Mouse (Mus musculus) gastrocnemius, postnatal 14 days (tissue): ENCODE results near the gene Tssc4. TPM values are rescaled to one million over a fixed set of nuclear protein-coding genes. Genes with fewer than 3 reads are reported as not detected.
A peak's percentile ranks its signal among the peaks of the same experiment; 100 is the strongest.

Experiments
- DNase-seq: peaks from one replicate; pipeline ENCODE4 v3.0.0; 2021; ENCODE audit warnings: mixed read lengths
- intact Hi-C: fragments of 180-260 bp; cut with DNase I; formaldehyde crosslinking; loops from one replicate; pipeline ENCODE4 v1.15.1; 2025; ENCODE audit warnings: low total_unique reads
- total RNA-seq, 2 experiments: library from RNA; stranded (reverse); gene quantifications; 2 replicates each; pipeline ENCODE4 v1.2.3; 2021

Tssc4 gene
- total RNA-seq, 2 experiments from 2014 or later: 9.8 to 12.2 TPM

DNA sequence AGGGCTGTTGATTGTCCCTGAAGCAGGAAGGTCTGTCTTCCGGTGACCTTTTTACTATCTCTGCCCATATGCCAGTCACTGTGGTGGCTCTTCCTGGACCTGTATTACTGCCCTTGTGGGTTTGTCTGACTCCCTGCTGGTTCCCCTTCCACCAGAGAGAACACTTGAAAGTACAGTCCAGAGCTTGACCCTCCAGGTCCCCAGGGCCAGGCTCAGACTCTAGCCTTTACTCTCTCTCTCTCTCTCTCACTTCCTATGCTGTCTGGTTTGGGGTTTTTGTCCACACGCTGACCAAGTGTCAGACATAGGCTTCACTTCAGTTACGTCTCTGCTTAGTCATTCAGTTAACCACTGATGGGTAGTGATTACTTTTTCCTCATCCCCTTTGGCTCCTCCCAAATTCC is 26.1 kb upstream of the Tssc4 start:
- no peak for DNase-seq
- intact Hi-C loops: no loop called here

DNA sequence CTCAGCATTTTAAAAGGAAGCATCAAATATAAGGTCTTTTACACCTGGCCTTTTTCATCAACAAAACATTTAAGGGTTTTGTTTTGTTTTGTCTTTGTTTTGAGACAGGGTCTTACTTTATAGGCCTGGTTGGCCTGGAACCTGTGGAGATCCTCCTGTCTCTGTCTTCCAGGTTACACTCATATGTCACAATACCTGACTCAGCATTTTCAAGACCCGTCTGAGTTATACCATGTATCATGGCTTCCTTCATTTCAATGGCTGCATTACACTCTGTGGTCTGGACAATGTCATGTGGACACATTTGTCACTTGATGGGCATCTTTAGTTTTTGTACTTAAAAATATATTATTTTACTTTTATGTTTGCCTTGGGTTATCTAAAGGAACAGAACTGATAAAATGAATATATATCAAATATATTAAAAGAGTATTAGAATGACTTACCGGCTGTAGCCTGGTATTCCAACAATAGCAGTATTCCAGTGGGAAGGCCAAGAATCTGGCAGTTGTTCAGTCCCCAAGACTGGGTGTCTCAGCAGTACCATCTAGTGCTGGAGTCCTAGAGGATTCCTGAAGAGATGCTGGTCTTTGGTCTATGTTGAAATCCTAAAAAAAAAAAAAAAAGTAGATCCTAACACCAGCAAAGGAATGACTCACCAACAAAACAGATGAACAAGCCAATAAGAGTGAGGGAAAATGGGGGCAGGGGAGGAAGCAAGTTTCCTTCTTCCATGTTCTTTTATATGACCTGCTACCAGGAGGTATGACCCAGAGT is 24.8 kb upstream of the Tssc4 start:
- intact Hi-C loops: no loop called here
- no peak for DNase-seq

DNA sequence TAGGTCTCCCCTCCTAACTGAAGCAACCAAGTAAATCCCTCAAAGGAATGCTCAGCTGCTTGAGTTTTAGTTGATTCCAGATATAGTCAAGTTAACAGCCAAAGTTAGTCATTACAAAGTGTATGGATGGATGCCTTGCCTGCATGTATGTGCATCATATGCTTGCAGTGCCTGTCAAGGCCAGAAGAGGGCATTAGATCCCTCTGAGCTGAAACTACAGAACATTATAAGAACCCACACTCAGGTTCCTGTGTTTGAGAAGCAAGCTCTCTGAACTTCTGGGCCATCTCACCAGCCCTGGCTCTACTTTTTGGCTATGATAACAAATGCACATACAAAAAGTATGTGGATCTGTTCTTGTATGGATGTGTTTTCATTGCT is 24.2 kb upstream of the Tssc4 start:
- DNase-seq: no peak
- intact Hi-C loops: no loop called here

DNA sequence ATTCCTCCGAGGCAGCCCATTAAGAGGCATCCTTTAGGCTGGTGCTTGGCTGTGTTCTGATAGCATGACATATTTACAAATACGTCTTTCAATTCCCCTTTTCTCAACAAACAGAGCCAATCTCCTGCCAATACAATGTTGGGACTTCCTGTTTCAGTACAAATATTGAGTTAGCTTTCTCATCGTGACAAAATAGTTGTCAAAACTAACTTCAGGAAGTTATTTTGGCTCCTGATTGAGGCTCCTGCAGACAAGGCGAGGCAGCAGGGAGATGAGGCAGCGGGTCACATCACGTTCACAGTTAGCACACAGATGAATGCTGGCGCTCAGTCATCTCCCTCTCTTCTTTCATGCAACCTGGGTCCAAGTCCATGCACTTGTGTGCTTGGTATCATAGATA is 22.7 kb upstream of the Tssc4 start:
- intact Hi-C loops: no loop called here
- DNase-seq: no peak

DNA sequence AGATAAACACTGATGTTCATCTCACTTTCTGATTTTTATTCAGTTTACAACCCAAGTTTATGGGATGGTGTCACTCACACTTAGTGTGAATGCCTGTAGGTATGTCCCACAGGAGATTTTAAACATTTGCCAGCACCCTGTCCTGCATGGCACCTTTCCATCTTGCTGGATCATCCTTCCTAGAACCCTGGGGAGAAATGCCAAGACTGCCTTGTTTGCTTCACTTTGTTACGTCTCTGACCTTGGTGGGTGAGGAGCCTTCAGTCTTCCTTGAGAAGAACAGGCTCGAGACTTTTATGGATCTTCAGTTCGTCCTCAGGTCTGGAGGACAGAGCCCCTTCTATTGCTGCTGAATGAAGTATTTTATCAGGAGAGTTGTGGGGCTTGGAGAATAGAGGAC is 19.7 kb upstream of the Tssc4 start:
- intact Hi-C loops: no loop called here
- DNase-seq: no peak

DNA sequence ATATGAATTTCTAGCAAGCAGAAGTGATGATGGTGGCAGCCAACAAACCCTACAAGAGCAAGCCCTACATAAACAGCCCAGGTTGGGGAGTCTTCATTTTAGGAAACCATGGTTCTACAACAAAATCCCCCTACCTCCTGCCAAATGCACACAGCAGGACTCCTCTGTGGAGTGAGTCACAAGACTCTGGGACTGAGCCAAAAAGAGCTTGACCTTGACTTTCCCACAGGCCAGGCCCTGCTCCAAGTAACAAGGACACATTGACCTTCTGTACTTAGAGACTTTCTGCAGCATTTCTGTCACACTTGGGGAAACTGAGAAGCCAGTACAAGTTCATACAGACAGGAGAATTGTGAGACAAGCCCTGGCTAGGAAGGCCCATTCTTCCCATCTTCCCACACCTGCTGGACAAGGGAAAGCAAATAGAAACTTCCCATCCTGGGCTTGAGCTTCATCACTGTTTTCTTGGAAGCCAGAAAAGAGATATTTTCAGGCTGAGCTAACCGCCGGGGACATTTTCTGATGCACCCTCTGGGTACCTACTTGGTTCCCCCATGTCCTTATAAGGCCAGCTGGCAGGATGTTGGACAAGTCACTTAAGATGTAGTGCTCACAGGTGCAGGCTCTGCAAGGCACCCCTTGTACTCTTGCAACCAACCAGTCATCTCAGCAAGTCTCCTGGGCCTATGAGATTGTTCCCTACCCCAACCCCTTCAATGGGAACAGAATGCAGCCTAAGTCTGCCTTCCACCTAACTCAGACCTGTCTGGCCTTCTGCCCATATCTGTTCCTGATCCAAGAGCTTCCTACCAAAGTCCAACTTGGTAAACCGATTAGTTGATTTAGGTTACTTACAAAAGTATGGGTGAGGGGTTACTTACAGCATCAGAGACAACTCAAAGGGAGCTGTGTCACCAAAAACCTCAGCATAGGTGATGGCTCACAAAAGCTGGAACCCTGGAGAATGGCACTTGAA is 18.9 kb upstream of the Tssc4 start:
- intact Hi-C loops: loop anchor here (5.0 kb wide), 1 partner anchor 33 kb away; no protein-coding TSS in a partner anchor
- no peak for DNase-seq

DNA sequence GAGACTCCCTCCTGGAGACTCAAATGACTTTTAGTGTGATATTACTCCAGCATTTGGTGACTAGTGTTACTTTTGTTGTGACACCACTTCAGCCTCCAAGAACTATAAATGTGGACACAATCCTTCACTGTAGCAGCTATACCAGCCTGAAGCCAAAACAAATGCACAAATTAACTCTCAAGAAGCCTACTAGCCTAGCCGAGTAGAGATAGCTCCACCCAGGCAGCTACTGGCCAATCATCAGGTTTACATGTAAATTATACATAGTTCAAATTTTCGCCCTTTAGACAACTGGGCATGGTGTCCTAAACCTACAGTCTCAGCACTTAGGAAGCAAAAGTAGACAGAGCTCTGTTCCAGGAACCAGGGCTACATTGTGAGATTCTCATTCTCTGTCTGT is 17.7 kb upstream of the Tssc4 start:
- intact Hi-C loops: loop anchor here (5.0 kb wide), 1 partner anchor 34 kb away; no protein-coding TSS in a partner anchor
- DNase-seq: no peak

DNA sequence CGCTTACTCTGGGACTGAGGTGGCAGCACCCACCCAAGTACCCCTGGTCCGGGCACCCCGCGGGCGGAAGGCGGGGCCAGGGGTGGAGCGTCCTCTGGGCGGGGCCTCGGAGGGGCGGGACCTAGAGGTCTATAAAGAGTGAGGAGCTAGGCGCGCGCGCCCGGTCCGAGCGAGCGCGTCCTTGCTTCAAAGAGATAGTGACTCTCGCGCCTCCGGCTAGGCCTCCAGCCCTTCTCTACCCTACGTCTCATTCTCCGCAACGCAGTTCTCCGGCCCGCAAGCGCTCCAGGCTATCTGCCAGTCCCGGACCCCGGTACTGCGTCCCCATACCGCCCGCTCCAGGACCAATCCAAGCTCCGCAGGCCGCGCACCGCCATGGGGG is 16.4 kb upstream of the Tssc4 start, which contains the start of gene Cd81:
Gene Cd81, plus strand, starts transcription at position 114 of the 382 bp plus-strand sequence.
- intact Hi-C loops: loop anchor here (5.0 kb wide), 1 partner anchor 35 kb away; no protein-coding TSS in a partner anchor
- DNase-seq: peak; percentile 88

DNA sequence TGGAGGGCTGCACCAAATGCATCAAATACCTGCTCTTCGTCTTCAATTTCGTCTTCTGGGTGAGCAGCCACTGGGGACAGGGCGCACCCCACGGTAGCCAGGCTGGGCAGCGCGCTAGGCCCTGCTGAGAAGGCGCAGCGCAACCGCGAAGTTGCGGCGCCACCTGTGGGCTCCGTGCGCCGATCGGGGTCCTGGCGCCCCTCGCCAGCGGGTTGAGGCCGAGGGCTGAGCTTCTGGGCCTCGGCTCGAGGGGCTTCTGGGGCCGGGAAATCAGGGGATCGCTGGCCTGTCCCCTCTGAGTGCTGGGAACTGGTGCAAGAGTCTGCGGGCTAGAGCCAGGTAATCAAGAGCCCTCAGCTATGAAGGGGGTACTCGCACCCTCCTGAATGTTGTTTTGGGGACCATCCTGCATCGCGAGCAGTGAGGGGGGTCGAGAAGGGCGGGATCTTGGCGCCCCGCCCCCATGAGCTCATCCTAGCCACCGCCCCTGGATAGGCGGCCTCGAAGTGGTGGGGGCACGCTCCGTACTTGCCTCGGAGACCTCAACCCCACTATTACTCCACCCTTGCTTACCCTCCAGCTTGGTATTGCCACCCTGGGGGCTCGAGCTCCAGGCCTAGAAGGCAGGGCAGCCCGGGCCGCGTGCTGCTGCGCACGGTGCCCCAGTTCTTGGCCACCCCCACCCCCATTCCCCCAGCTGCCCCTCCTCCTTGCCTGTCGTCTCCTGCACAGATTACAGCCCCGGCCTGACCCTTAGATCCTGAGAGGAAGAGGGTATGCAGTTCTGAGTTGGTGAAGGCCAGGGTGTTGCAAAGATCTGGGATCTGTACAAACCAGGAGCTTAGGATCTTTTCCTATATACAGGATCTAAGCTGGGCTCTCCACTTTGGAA is 15.8 kb upstream of the Tssc4 start:
- intact Hi-C loops: loop anchor here (5.0 kb wide), 1 partner anchor 36 kb away; no protein-coding TSS in a partner anchor
- DNase-seq: peak; percentile 77

DNA sequence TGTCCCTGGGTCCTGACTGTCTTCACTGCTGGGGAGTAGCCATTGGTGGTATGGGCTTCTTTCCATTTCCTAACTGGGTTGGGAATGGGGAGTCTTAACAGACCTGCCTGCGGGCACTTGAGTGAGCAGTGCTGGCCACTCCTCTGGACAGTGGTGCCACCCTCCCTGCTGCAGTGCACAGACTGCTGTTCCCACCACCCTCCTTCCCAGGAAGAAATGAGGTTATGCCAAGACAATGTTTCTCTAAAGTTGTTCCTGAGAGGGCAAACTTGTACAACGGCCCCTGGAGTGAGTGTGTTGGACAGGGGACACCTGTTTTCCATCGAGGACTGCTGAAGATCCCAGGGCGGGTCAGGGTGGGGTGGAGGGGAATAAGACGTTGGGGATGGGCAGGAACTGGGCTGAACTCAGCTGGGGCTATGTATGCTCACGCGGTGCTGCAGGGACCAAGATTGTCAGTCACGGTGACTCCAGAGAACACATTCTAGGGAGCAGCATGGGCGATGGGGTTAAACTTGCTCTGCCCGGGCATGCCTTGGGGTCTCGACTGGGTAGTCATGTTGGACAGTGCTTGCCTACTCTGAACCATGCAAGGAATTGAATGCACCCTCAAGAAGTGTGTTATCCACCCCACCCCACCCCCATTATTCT is 15.0 kb upstream of the Tssc4 start:
- no peak for DNase-seq
- intact Hi-C loops: loop anchor here (5.0 kb wide), 1 partner anchor 37 kb away; no protein-coding TSS in a partner anchor

DNA sequence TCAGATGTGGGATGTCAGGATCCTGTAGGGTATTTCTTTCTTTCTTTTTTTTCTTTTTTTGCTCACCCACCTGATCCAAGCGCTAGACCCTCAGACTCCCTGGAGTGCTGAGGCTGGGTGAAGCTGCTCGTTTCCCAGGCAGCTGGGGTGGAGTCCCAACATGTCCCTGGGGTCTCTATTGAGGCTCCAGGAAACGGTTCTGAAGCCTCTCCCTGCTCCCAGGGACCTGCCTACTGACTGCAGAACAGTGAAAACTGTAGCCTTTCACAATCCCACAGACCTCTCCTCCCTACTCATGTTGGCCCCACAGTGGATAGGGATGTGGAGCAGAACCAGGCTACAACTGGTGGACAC is 14.5 kb upstream of the Tssc4 start:
- intact Hi-C loops: loop anchor here (5.0 kb wide), 1 partner anchor 37 kb away; no protein-coding TSS in a partner anchor
- no peak for DNase-seq

DNA sequence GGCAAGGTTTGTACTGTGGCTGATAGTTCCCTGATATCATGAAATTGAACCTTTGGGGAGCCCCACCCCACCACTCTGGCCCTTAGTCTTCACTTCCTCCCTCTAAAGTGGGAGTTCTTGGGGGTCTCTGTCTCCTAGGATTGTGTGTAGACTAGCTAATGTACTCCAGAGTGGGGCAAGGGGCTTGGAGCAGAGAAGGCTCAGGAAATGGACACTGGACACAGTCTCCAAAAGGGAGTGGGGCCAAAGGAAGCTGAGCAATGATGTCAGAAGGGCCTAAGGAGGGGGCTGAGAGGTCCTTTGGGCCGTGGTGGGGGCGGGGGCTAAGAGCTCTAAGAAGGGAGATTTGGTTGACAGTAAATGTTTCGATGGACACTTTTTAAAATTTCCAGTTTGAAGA is 14.0 kb upstream of the Tssc4 start:
- intact Hi-C loops: no loop called here
- no peak for DNase-seq

DNA sequence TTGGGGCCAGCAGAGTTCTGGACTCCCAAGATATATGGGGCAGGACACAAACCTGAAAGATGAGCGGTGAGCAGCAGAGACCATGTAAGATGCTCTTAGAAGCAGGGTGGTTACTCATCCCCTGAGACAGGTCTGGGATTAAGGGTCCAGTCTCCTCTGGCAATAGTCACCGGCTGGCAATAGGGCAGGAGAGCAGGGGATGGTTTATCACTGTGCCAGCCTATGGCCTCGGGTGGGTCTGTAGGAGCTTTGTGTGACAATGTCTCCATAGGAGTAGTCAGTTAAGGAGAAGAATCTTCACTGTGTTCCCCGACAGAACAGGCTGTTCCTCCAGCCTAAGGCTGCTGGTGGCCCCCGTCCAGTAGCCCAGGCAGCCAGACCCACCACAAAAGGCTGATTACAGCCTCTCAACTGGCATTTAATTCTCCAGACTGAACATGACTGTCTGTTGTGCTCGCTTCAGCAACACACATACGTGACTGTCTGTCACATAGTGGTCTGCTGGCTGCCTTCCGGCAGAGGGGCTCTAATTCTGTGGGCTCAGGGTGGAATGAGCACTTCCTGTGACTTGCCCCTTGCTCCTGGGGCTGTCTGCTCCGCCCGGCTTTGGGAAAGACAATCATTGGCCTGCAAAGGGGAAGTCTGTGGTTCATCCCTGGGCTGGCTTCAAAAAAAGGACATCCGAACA is 13.4 kb upstream of the Tssc4 start:
- DNase-seq: no peak
- intact Hi-C loops: no loop called here

DNA sequence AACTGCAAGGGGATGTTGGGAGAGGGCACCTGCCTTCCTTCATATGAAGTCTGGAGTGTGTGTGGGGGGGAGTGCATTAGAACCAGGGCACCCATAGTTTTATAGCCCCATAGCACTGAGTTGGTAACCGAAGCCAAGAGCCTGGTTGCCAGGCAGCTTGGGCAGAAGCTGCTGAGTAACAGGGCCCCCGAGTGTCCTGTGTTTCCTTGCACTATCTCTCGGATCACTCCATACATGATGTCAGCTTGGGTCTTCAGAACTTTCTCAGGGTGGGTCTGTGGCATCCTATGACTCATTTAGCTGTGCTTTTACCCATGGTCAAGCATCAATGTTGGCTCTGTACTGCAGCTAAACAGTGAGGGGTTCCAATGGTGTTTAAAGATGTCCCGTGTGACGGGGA is 12.0 kb upstream of the Tssc4 start:
- no peak for DNase-seq
- intact Hi-C loops: no loop called here

DNA sequence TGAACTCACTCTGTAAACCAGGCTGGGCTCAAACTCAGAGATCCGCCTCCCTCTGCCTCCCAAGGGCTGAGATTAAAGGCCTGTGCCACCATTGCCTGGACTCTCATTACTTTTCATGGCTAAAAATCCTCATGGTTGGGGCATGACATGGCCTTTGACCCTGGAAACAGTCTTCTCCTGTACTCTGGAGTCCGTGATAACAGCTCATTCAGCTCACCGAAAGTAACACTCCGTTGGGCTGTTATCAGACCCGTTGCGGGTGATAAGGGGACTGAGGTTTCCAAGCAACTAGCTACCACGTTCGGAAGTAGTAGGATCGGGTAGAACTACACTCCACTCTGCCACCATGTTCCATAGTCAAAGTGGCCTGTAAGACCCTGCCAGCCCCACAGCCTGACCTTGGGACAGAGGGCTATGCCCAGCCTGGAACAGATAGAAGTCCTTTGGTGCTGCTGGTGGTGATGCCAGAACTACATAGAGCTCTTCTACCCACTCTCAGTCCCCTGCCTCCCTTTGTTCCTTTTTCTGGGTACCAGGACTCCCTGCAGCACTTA is 11.3 kb upstream of the Tssc4 start:
- intact Hi-C loops: no loop called here
- DNase-seq: no peak

DNA sequence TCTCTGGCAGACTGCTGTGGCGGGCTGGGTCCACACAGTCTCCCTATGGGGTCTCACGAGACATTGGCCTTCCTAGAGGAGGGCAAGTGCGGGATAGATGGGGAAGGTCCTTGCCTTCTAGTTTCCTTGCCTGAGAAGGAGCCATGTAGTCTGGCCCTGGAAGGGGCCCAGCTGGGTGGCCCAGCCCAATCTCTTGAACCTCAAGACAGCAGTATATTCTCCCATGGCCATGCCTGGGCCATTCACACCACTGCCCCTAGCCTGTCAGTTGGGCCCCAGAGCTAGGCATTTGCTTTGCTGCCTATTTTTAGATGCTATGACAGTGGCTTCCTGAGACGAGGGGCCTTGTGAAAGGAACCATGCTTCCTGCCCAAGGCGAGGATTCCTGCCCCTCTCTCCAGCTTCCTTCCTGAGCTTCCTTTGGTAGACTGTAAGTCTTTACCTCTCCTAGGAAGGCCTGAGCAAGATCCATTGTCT is 10.8 kb upstream of the Tssc4 start:
- DNase-seq: no peak
- intact Hi-C loops: no loop called here

DNA sequence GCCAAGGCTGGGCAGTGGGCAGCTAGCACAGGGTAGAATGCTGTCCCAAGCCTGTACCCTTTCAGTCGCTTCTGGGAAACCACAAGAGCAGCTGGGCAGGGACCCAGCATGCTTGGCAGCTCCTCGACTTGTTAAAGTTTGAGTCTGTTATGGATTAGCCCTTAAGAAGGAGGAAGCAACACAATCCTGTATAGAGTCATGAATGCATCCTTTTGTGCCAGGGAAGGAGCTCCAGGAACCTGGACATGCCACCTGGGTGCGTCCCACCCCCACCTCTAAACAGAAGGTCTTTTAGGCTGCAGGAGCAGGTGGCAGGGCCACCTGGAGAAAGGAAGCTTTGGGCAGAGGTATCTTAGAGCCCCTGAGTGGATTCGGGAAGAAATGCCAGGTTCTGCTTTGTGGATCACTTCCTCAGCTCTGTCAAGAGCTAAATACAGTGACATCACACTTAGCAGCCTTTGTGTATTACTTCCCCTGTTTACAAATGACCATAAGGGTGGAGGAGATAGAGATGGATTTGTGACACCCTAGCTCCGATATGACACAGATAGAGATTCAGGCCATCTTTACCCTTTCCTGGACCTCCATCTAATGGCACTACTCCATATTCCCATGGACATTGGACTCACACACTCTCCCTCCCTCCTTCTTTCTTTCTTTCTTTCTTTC is 9.7 kb upstream of the Tssc4 start:
- intact Hi-C loops: no loop called here
- DNase-seq: peak; percentile 52
